Mouse (Mus musculus): ENCODE measurements around the gene Klhl7.

GRCm38 (mm10) chr5:24207965-24208364 lies 107.6 kb downstream of the Klhl7 start:
- TF ChIP-seq POLR2A (IDR thresholded peaks at IDR 0.05; ENCODE audit: insufficient read depth, low read depth, low read length) (no peak), CTCF (IDR thresholded peaks at IDR 0.05) (no peak), EP300 (IDR thresholded peaks at IDR 0.05; ENCODE audit: insufficient read depth, low read depth, low read length) (no peak)

All from heart, adult 2 months (tissue).